Mouse (Mus musculus): ENCODE data around the gene Acox1. TPM values are rescaled to one million over a fixed set of nuclear protein-coding genes. Genes with fewer than 3 reads are reported as not detected.

Acox1 gene
- total RNA-seq, 2 experiments from 2014 or later, result 110 to 118 TPM

DNA sequence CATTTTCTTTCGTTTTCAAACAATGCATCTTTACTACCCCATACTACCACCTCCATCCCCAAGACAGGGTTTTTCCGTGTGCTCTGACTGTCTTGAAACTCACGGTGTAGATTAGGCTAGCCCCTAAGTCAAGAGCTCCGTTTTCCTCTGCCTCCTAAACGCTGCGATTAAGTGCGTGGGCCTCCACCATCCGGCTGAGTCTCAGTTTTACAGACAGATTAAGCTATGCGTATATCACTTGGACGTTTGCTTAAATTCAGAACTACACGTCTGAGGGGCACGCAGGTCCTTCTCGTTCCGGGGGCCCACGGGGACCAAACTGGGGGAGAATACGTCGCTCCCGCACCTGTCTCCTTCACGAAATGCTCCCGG lies 60.8 kb downstream of the Acox1 start:
- intact Hi-C loops (cut with DNase I), result no loop called here
- DNase-seq (ENCODE audit: extremely low spot score in 1 of 2, low spot score in 2 of 2), result no peak

DNA sequence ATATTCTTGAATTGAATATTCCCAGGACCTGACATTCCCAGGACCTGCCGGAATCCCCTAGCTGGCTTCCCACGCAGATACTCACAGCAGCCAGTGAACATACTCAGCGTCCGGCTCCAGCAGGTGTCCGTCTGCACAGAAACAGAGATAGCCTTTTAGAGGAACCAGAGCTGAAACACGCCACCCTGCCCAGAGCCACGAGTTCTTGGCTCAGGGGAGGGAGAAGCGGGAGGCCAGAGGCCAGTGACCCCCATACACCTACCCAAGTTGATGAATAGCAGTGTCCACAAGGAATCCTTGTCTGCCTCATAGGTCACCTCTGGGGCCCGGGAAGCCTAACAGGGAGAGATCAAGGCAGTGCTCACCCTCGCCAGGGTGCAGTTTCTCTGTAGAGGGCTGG lies 64.7 kb downstream of the Acox1 start:
- no peak for DNase-seq (ENCODE audit: extremely low spot score in 1 of 2, low spot score in 2 of 2)
- intact Hi-C loops (cut with DNase I), result loop anchor here (5.0 kb wide), 1 partner anchor 102 kb away; the partner anchor contains the start of gene Unk

DNA sequence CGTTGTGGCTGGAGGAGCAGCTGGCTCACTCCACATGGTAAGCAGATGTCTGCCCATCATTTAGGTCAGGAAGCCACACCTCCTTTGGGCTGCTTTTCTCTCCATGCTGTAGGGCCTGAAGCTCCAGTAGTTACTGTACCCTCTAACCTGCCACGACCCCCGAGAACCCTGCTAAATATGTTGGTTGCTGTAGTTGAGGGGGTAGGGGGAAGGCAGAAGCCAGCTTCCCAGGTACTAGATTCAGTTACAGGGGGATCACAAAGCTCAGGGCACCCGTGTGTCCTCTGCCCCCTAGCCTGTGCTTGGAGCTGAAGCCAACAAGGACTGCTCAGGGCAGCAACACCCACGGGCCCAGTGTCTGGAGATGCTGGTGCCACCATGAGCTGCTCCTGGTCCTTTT lies 65.3 kb downstream of the Acox1 start:
- no peak for DNase-seq (ENCODE audit: extremely low spot score in 1 of 2, low spot score in 2 of 2)
- intact Hi-C loops (cut with DNase I), result loop anchor here (5.0 kb wide), 1 partner anchor 101 kb away; the partner anchor contains the start of gene Unk

DNA sequence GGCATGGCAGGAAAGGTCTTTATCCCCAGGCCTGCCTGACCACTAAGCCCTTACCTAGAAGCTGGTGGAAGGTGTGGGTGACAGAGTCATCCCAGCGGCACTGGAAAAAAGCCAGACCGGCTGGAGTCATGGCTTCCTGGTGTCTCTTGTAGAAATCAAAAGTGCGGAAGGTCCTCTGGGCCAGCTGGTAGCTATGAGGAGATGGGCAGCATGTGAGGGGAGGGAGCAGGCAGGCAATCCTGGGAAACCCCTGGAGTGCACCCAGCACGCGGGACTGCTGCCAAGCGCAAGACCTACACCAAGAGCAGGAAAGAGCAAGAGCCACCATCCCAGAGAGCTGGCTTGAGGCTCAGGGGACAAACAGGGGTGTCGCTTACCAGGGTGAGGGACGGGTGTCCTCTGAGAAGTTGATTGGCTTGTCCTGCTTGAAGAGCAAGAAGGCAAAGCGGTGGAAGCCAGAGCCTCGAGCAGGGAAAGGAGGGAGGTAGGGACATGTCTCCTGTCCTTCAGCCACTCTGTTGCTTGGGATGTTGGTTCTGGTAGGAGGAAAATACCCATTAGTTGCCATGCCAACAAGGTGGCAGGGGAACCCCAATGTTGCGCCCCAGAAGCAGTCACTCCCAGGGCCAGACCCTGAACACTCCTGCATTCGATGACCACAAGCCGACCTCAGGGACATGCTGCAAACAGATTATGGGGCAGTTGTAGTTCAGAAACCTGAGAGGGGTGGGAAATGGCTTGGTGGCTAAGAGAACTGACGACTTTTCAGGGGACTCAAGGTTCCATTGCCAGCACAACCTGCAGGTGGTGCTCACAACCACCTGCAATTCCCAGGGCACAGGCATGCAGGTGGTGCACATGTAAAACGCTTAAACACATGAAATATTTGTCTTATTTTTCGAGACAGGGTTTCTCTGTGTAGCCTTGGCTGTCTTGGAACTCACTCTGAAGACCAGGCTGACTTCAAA lies 66.2 kb downstream of the Acox1 start:
- intact Hi-C loops (cut with DNase I), result loop anchor here (5.0 kb wide), 1 partner anchor 100 kb away; the partner anchor contains the start of gene Unk
- no peak for DNase-seq (ENCODE audit: extremely low spot score in 1 of 2, low spot score in 2 of 2)

DNA sequence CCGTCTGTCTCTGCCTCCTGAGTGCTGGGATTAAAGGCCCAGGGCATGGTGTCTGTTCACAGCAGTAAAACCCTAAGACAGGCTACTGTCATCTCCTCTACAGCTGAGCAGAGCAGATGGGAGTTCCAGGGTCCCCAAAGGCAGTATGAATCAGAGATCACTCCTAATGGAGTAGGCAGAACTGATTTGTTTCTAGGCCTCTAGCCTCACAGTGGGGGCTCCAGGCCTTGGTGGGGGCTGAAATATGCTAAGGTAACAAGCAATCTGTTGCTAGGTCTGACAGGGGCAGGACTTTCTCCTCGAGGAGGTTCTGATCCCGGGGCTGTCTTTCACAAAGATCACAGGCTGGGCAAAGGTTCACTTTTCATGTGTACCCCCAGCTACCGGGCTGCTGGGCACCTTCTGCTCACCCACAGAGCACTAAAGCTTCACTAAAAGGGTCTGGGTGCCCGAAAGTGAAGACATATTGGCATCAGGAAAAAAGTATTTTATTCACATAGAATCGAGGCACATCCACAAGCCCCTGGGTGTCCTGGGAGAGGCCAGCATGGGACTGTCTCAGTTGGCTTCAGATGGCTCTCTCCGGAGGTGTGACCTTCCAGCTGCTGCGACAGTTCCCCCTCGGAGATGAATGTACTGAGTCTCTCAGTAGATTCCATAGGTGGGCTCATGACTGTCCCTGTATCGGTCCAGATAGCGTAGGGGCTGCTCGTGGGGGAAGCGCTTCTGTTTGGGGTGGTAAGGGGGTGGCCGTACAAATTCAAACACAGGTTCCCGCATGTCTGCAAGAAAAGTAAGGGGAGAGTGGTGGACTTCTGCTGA lies 67.3 kb downstream of the Acox1 start:
- DNase-seq (ENCODE audit: extremely low spot score in 1 of 2, low spot score in 2 of 2), result no peak
- intact Hi-C loops (cut with DNase I), result loop anchor here (2.0 to 5.0 kb wide), 2 partner anchors 45 to 99 kb away; partner anchors contain the start of genes Unk and Wbp2

DNA sequence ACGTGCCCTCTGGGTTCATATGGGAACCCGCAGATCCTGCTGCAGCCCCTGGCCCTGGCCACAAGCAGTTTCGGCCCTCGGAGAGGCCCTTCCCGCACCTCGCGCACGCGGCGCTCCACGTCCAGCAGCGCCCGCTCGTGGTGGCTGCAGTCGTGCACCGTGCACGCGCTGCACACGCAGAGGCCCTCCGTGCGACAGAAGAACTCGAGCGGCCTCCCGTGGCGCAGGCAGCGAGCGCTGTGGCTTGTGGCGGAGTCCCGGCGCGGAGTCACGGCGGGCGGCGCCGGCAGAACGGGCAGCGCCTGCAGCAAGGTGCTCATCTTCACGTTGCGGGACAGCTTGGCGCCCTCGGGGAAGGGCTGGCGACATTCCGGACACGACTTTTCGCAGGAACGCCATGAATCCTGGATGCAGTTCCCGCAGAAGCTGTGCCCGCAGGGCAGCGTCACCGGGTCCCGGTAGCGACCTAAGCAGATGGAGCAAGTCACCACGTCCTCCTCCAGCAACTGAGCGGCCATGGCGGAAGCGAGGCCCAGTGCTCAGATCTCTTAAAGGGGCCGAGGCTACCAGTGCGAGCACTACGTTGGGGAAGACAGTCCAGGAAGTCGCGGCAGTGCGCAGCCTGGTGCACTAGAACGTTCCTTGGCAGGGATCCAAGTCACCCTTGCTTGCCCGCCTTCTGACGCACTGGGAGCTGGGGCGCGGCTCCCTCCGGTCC lies 68.2 kb downstream of the Acox1 start, which contains the start of gene Trim65:
Gene Trim65, minus strand, starts transcription at position 641 of the 718 bp plus-strand sequence.
- intact Hi-C loops (cut with DNase I), result loop anchor here (2.0 to 5.0 kb wide), 2 partner anchors 44 to 98 kb away; partner anchors contain the start of genes Unk and Wbp2
- peak; percentile 80 to 95 for DNase-seq (ENCODE audit: extremely low spot score in 1 of 2, low spot score in 2 of 2)

DNA sequence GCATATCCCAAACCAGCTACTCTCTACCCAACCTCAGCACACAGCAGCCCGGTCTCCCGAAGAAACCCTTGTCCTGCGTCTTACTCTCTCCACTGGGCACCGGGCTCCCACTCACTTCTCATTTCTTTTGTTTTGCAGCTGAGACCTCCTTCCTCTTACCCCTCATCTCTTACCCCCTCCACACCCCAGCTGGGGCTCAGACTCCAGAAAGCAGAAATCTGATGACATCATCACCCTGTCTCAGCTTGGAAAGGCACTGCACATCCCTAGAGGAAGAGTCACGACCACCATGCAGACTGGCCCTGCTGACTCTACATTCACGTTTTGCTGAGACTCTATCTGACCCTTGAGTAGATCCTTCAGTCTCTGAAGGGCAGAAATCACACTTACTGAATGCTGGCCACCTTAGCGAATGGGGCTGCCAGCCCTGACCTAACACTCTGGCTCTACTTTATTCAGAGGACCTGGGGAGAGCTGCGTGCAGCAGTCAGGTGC lies 68.8 kb downstream of the Acox1 start:
- intact Hi-C loops (cut with DNase I), result loop anchor here (2.0 to 5.0 kb wide), 2 partner anchors 43 to 98 kb away; partner anchors contain the start of genes Unk and Wbp2

DNA sequence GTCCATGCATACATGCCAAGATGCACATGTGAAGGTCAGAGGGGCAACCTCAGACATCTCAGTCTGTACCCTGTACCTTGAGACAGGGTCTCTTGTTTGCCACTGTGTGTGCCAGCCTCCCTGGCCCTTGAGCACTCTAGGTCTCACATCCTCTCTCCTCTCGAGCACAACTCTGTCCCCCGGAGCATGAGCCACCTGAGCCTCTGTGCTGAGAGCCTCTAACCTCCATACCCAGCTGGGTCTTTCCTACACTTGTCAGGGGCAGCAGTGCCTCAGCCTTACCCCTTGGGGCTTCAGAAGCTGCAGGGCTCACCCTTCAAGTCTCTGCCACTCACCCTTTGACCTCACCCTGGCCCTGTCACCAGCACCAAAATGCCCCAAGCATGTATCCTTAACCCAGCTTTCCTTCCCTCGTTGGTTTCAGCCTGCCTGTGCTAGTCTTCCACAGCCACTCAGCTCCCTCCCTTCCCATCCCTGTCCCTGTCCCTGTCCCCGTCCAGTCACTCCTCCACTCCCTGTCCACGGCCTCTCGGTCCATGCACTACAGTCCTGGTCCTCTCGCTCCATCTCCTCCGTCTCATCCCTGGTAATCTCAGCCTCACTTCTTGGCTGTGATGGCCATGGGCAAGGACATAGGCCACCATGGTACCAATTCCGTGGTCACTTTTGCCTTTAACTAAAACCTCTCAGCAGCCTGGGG lies 69.6 kb downstream of the Acox1 start:
- no peak for DNase-seq (ENCODE audit: extremely low spot score in 1 of 2, low spot score in 2 of 2)
- intact Hi-C loops (cut with DNase I), result no loop called here

More for the DNA sequence above, 68.8 kb downstream of the Acox1 start:
- DNase-seq (ENCODE audit: extremely low spot score in 1 of 2, low spot score in 2 of 2), result no peak

DNA sequence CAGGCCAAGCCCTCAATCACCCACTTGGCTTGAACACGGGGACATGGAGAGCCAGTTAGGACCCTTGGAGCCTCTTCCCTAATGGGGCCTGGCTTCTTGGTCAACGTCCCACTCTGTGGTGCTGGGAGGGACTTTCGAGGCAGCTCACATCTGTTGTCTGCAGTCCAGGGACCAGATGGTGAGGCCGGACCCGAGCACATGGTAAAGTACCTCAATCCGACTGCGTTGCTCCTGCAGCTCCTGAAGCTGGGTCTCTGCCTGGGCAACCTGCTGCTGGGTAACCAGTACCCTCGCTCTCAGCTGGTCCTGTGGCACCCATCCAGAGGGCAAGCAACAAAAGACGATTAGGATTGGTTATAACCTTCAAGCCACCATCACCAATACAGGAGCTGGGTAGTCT lies 70.9 kb downstream of the Acox1 start:
- intact Hi-C loops (cut with DNase I), result no loop called here
- no peak for DNase-seq (ENCODE audit: extremely low spot score in 1 of 2, low spot score in 2 of 2)

DNA sequence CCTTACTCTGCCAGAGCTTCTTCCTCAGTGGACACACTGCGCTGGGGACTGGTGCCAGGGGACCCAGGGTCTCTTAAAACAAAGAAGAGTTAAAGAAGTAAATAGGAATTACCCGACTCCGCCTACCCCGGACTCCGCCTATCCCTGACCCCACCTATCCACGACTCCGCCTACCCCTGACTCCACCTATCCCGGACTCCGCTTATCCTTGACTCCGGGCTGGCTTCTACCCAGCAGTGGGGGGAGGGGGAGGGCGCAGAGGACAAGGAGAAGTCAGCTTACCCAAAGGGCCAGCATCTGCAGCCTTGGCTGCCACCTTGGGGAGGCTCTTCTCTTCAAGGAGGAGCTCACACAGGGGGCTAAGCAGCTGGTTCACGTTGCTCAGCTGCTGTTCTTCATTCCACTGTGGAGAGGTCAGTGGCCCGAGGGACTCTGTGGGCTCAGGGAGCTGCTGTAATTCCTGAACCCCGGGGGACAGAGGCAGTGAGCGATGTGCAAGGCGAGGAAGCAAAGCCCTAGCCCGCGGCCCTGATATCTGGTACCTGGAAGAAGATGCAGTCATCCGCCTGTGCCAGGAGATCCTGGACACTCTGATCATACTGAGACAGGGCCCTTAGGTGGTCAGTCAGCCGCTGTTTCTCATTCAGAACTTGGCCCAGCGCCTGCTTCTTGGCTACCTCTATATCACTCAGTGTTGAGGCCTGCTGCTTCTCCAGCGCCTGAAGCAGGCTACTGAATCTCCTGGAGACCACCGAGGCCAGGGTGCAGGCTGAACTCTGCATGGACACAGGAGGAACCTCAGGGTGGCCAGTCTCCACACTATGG lies 71.5 kb downstream of the Acox1 start, which contains the start of gene Trim47:
Gene Trim47, minus strand, starts transcription at position 55 of the 825 bp plus-strand sequence.
- intact Hi-C loops (cut with DNase I), result no loop called here

DNA sequence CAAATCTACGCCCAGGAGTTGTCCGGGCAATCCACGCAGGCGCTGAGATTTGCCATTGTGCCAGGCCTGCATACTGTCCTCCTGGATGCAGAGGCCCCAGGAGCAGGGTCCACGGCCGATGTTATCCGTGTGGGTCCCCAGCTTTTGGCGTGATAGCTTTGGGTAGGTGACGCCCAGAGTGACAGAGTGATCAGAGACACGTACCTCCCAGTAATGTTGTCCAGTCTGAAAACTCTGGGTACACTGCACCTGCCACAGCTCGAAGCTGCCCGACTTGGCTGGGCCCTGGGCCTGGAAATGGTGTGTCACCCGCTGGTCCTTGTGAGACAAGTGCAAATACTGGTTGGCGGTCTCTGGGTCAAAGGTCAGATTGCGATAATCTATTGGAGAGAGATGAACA lies 72.6 kb downstream of the Acox1 start:
- no peak for DNase-seq (ENCODE audit: extremely low spot score in 1 of 2, low spot score in 2 of 2)
- intact Hi-C loops (cut with DNase I), result no loop called here

More for the DNA sequence above, 71.5 kb downstream of the Acox1 start, which contains the start of gene Trim47:
- peak in 1 of 2 experiments; percentile 86 for DNase-seq (ENCODE audit: extremely low spot score in 1 of 2, low spot score in 2 of 2)

Other genes starting within 250 kb of the Acox1 start
- gene Itgb4, start 224.3 kb downstream of the Acox1 start, total RNA-seq (2021), result 1 to 10 TPM; 4.7 to 4.8 TPM
- 10 to 100 TPM; 25.6 to 28.1 TPM for gene Galk1, start 186.3 kb downstream of the Acox1 start, total RNA-seq (2021)
- 100 to 1,000 TPM; 320 to 336 TPM for gene H3f3b, start 171.1 kb downstream of the Acox1 start, total RNA-seq (2021)
- gene Unk, start 168.7 kb downstream of the Acox1 start, total RNA-seq (2021), result 10 to 100 TPM; 24.8 to 25.8 TPM
- 1 to 10 TPM in 1 of 2 experiments, under 1 TPM in 1; 0.63 to 1.2 TPM for gene Unc13d, start 121.1 kb downstream of the Acox1 start, total RNA-seq (2021)
- gene Wbp2, start 112.0 kb downstream of the Acox1 start, total RNA-seq (2021), result 100 to 1,000 TPM; 229 to 234 TPM
- 1 to 10 TPM; 6.2 to 7.9 TPM for gene Trim47, start 71.8 kb downstream of the Acox1 start, total RNA-seq (2021)
- 1 to 10 TPM; 6.2 to 6.6 TPM for gene Trim65, start 67.9 kb downstream of the Acox1 start, total RNA-seq (2021)
- gene Mrpl38, start 60.2 kb downstream of the Acox1 start, total RNA-seq (2021), result 10 to 100 TPM; 52.2 to 54.6 TPM
- gene Fbf1, start 30.9 kb downstream of the Acox1 start, total RNA-seq (2021), result 100 to 1,000 TPM in 1 of 2 experiments, 10 to 100 TPM in 1; 96.2 to 100 TPM
- 10 to 100 TPM; 44.8 to 50.9 TPM for gene Ten1, start 190 bp downstream of the Acox1 start, total RNA-seq (2021)
- under 1 TPM; 0.77 to 0.97 TPM for gene Evpl, start 39.0 kb upstream of the Acox1 start, total RNA-seq (2021)
- 10 to 100 TPM; 52.5 to 56.3 TPM for gene Srp68, start 75.2 kb upstream of the Acox1 start, total RNA-seq (2021)
- not detected for gene Galr2, start 81.9 kb upstream of the Acox1 start, total RNA-seq (2021)
- 10 to 100 TPM; 96.6 to 97.9 TPM for gene Exoc7, start 108.2 kb upstream of the Acox1 start, total RNA-seq (2021)
- gene Foxj1, start 136.4 kb upstream of the Acox1 start, total RNA-seq (2021), result 1 to 10 TPM; 2.7 to 3.9 TPM
- 100 to 1,000 TPM; 200 to 207 TPM for gene Rnf157, start 214.0 kb upstream of the Acox1 start, total RNA-seq (2021)
- gene Ubald2, start 235.0 kb upstream of the Acox1 start, total RNA-seq (2021), result 10 to 100 TPM; 31.3 to 31.7 TPM

Measured in left cerebral cortex, postnatal 10 days (tissue).